Mouse (Mus musculus) right cerebral cortex, postnatal 25 days (tissue): Measurements from ENCODE around the gene Pkd1.

Experiments
- DNase-seq: peaks from one replicate; pipeline ENCODE4 v3.0.0; 2022

Gene Pkd1

GRCm38 (mm10) chr17:24567034-24567779, 17.6 kb downstream of the Pkd1 start:
- no peak for DNase-seq

- no peak for DNase-seq
Observed at GRCm38 (mm10) chr17:24569837-24570236, 20.2 kb downstream of the Pkd1 start.

GRCm38 (mm10) chr17:24572651-24573245, 23.1 kb downstream of the Pkd1 start:
- no peak for DNase-seq

GRCm38 (mm10) chr17:24573811-24574210, 24.2 kb downstream of the Pkd1 start:
- no peak for DNase-seq

GRCm38 (mm10) chr17:24579532-24579931, 29.9 kb downstream of the Pkd1 start:
- DNase-seq, result no peak

- DNase-seq, result no peak
Observed at GRCm38 (mm10) chr17:24580287-24580686, 30.7 kb downstream of the Pkd1 start.

GRCm38 (mm10) chr17:24583599-24584460, 34.2 kb downstream of the Pkd1 start:
- no peak for DNase-seq

GRCm38 (mm10) chr17:24584520-24584919, 34.9 kb downstream of the Pkd1 start:
- no peak for DNase-seq

- DNase-seq, result no peak
Observed at GRCm38 (mm10) chr17:24586532-24586931, 36.9 kb downstream of the Pkd1 start.

GRCm38 (mm10) chr17:24590943-24591342, 41.3 kb downstream of the Pkd1 start:
- no peak for DNase-seq

- no peak for DNase-seq
Observed at GRCm38 (mm10) chr17:24591695-24592094, 42.1 kb downstream of the Pkd1 start.

- no peak for DNase-seq
Observed at GRCm38 (mm10) chr17:24593248-24593647, 43.6 kb downstream of the Pkd1 start.

- no peak for DNase-seq
Observed at GRCm38 (mm10) chr17:24593992-24594890, 44.6 kb downstream of the Pkd1 start.

GRCm38 (mm10) chr17:24595126-24596072, 45.8 kb downstream of the Pkd1 start:
- no peak for DNase-seq

- DNase-seq, result no peak
Observed at GRCm38 (mm10) chr17:24596073-24596466, 46.4 kb downstream of the Pkd1 start.

- DNase-seq, result no peak
Observed at GRCm38 (mm10) chr17:24596471-24597183, 47.0 kb downstream of the Pkd1 start.

GRCm38 (mm10) chr17:24597989-24598388, 48.4 kb downstream of the Pkd1 start:
- DNase-seq, result no peak

- no peak for DNase-seq
Observed at GRCm38 (mm10) chr17:24600502-24600901, 50.9 kb downstream of the Pkd1 start.

GRCm38 (mm10) chr17:24603961-24604360, 54.3 kb downstream of the Pkd1 start:
- DNase-seq, result no peak

GRCm38 (mm10) chr17:24604557-24604956, 54.9 kb downstream of the Pkd1 start:
- no peak for DNase-seq

GRCm38 (mm10) chr17:24608370-24608769, 58.7 kb downstream of the Pkd1 start:
- DNase-seq, result no peak
